Mouse (Mus musculus): ENCODE data around the gene Mbd3.

Mbd3 gene

DNA sequence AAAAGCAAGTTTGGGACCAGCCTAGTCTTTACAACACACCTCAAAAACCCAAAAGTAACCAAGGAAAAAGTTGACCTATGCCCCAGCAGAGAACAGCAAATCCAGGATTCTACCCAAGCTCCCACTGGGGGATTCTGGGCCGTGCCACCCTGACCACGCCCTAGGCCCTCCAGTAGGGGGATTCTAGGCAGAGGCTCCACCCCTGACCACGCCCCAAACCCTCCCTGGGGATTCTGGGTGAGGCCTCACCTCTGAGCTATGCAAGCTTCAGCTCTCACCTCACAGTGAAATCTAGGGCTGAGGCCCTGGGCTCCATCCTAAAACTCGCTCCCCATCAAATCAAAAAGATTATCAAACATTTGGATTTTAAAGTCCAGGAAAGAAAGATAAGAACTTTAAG, 24.2 kb upstream of the Mbd3 start:
- DNase-seq (ENCODE audit: low spot score): no peak

DNA sequence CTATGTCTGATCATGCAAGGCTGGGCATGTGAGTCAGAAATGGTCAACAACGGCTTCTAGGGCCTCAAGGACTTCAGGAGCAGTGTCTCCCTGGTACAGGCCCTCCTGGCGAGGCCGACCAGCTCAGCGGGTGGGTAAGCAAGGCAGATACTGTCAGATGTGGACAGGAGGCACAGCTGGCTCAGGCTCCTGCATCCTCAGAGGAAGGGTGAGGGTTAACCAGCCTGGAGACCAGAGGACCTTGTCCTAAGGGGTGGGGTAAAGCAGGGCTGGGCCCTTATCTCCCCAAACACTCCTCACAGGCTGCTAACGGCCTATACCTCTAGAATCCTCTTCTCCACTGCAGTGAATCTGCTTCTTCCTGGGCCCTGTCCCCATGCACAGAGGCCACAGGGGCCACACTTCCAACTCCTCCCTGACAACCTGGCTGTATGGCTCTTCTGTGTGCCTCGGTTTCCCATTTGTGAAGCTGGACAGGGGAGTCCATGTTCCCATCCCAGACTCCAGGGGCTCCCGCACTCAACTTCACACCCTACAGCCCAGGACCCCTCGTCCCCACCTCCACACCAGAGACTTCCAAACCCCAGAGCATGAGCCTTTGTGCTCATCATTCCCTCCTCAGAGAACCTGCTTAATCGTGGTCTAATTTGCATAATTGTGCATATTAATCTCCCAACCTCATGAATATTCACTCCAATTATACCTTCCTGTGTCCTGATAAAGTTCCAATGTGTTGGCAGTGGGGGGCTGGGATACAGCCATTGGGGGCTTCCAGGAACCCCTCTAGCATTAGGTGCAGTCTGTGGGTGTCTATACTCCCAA, 22.5 kb upstream of the Mbd3 start:
- DNase-seq (ENCODE audit: low spot score): no peak

DNA sequence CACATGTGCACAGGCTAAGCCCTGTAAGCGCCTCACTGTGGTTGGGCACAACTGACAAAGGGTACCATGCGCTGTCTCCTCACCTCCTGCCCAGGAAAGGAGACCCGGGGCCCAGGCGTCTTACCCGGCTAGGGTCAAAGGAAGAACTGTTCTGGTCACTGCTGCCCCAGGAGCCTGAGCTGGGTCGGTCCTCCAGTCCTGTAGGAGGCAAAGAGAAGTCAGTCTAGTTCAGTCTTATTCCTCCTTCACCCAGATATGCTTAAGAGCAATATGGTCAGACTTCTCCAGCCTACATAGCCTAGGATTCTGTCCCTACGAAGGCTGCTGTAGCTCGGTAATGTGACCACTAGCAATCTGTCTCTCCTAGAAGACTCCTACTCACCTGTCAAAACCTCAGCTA, 21.9 kb upstream of the Mbd3 start:
- no peak for DNase-seq (ENCODE audit: low spot score)

DNA sequence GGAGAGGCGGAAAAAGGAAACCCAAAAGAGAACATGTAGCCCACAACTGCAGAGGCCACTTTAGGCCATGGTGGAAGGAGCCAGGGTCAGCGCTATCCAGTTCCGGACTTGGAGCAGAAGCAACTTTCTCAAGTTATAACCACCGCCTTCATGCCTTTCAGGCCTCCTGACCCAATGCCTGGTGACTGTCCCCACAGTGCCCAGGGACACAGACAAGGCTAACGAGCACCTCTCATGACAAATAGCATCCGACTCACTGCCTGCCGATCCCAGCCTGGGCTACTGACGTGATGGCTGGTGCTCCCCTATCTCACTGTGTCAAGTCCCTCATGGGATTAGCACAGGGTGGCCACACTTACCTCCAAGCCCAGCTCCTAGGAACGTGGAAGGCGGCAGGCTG, 21.4 kb upstream of the Mbd3 start:
- DNase-seq (ENCODE audit: low spot score): no peak

DNA sequence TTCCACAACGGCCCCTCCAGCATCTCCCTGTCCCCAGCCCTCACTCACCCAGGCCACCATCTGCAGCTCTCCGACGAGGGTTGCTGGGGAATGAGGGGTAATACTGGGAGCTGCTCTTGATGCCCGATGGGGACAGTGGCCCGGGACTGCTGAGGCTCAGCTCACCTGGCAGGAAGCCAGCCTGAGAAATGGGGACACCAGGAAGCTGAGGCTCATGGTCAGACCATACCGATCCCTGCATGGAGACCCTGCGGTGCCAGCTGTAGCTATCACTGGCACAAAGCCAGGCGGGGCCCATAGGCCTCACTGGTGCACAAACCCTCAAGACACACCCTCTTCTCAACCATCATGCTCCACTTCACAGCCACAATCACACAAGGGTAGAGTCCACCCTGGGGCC, 20.1 kb upstream of the Mbd3 start:
- no peak for DNase-seq (ENCODE audit: low spot score)

DNA sequence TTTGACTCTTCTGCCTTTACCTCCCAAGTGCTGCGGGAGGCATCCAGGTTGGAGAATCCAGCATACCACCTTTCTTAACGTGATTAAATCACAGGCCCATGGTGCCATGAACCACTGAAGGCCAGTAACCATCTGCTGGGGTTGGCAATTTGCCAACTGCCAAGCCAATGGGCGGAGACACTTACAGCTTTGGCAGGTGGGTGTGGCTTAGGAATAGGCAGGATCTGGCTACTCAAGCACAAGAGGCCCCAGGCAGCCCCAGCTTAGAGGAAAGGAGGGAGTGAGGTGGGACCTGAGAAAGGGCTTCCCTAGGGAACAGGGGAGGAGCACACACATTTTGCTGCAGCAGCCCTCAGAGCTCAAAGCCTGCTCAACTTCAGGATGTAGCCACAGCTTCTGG, 19.0 kb upstream of the Mbd3 start:
- DNase-seq (ENCODE audit: low spot score): no peak

DNA sequence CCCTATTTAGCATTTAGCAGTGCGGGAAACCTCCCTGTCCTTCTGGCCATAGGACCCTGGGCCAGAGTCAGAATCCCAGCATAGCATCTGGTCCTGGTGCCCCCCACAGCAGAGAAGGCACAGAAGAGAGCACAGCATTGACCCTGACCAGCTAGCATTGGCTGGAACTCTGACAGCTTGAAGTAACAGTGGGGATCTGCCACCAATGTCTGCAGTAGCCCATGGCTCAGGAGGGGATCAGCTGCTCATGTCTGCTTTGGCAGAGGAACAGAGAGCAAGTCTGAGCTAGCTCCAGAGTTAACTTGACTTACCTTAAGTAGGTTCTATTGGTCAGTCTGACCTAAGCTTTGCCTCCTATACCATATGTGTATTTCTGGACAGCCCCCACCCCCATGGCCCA, 18.5 kb upstream of the Mbd3 start:
- no peak for DNase-seq (ENCODE audit: low spot score)

DNA sequence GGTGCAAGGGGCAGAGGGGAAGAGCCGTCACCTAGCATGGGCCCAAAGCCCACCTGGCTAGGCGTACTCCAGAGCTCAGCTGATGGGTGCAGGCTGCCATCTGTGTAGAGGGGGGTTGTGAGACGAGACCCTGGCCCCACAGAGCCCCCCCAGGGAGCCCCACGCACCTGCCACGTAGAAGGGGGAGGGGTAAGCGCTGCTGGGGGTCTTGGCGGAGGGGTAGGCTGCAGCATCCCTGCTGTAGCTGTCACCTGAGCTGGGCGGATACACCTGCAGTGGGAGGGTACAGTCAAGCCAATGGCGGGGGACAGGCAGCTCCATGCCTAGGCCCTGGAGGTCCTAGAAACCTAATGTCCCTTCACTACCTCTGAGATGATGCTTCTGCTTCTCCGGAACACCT, 18.0 kb upstream of the Mbd3 start:
- no peak for DNase-seq (ENCODE audit: low spot score)

DNA sequence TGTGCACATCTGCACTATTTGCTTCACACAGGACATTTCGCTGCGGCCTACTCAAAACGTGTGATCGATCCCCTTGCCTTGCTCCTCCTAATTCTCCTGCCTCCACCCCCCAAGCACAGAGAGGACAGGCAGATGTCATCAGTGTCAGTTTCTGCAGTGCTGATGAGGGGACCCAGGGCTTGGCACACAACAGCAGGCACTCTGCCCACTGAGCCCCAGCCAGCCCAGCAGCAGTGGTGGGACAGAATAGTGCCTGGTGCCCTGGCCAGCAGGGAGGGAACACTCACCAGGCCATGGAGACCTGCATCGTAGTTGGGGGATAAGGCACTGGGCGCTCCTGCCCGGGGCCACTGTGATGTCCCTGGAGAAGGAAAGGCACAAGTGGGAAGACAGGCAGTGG, 16.2 kb upstream of the Mbd3 start:
- DNase-seq (ENCODE audit: low spot score): no peak

DNA sequence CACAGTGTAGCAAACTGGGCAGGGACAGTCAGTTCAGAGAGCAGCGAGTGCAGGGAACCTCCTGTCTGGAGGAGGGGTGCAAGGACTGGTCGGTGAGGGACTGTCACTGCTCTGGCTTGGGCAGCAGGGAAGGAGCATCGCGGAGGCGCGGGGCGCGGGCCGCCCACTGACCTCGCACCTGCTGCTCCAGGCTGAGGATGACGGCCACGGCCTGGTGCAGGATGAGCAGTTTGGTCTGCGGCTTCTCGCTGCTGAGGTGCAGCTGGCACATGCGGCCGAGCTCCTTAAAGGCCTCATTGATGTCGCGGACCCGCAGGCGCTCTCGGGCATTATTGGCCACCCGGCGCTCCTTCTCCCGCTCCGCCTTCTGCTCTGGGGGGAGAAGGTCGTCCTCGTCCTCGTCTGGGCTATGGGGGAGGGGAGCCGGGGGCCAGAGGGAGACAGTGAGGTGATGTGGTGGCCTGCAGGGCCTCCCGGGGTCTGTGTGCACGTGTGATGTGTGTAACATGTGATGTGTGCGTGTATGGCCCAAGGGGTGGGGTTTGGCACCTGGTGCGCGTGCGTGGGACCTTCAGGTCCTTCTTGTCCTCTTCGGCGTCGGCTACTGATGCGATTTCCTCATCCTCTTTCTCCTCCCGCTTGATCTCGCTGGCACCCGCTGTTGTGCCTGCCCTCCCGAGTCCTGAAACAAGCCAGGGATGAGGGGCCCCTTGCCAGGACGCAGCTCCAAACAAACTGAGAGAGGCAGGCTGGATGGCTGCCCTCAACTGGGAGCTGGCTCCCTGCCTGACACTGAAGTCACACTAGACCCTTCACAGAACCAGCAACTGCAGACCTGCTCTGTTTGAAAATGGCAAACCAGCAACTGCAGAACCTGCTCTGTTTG, 13.5 kb upstream of the Mbd3 start:
- DNase-seq (ENCODE audit: low spot score): no peak

DNA sequence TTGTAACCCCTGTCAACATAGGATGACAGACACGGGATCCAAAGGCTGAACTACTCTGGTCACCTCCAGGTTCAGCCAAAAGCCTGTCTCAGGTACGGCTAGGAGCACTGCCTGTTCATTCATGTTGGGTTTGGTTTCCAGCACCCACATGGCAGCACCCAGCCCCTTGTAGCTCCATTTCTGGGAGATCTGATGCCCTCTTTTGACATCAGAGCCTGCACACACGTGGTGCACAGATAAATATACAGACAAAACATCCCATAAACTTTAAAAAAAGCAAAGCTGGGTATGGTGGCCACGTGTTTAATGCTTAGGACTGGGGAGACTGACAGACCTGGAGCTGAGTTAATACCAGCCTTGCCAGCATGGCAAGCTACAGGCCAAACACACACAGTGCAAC, 8.6 kb upstream of the Mbd3 start:
- DNase-seq (ENCODE audit: low spot score): no peak

DNA sequence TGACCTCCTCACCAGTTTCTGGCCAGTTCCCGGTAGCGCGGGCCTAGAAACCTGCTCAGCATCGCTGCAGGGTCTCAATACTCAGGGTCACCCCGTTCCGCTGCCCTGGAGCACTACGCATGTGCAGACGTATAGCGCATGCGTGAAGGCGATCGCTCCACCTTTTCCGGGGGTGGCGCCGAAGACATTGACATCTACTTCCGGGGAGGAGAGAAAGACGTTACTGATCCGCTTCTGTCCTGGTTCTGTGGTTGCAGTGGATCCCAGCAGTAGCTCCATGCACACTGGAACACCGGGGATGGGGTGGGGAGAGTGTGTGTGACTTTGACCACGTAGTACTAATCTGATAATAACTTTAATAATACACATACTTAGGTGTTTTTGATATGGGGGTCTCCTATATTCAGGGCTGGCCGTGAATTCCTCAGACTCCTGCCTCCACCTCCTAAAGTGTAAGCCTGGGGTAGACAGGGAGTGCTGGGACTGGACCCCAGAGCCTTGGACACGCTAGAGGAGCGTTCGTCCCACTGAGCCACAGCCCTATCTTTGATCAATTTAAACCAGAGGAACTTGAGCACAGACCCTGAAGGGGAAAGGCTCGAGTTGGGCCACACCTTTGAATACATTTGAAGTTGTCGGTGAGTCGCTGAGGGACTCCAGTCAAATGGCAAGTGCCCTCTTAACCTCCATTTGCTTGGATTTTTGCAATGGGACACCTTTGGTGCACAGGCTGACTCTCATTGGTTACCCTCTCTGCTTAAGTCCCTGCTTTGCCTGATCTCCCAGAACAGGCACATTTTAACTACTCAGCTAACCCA, 7.5 kb upstream of the Mbd3 start, which contains the start of gene Uqcr11:
TSS of gene Uqcr11 (minus strand) at position 147 of the 818 bp plus-strand sequence.
- DNase-seq (ENCODE audit: low spot score): peak; percentile 89

DNA sequence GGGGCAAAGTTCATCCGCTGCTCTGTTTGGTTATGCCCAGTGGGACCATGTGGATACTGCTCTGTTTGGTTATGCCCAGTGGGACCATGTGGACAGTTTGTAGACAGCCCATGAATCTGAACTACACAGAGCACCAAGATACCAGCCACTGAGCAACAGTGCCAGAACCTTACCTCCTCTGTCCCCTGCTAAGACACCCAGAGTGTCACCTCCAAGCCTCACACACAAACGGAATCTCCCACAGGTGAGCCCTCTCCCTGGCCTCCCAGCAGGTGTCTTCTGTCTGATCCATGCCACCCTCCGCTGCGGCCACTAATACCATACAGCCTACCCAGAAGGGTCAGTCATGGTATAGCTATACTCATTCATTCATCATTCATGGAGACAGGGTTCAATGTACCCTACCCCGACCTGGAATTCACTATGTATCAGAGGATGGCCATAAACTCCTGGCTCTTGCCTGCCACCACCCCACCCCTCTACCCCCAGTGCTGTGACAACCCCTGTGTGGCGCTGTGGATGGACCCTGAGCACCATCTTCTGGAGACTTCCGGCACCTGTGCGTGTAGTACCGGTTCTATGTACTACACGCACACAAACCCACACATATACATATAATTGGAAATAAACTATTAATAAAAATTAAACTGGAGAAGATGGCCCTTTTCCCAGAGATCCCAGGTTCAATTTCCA, 6.3 kb upstream of the Mbd3 start:
- DNase-seq (ENCODE audit: low spot score): peak; percentile 32

DNA sequence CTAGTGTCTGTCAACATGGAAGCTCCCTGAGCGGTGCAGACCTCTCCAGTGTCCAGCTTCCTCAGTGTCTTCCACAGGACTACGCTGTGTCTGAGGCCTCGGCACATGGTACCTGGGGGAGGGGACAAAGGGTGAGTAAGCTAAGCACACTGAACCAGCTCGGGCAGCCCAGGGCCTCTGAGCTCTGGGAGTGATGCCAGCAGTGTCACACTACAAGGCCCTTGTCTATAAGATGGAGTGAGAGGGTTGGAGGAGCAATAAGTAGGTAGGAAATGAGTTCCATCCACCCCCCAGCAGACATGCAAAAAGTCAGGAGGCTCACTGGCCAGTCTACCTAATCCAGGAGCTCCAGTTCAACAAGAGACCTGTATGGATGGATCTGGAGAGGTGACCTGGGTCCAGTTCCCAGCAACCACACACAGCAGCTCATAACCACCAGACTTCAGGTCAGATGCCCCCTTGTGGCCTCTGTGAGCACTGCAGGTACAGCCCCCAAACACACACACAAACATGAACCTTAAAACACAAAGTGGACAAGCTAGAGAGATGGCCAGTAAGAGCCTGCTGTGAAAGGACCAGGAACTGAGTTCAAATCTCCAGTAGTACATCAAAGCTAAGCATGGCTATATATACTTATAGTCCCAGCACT, 3.8 kb upstream of the Mbd3 start:
- DNase-seq (ENCODE audit: low spot score): peak; percentile 32

DNA sequence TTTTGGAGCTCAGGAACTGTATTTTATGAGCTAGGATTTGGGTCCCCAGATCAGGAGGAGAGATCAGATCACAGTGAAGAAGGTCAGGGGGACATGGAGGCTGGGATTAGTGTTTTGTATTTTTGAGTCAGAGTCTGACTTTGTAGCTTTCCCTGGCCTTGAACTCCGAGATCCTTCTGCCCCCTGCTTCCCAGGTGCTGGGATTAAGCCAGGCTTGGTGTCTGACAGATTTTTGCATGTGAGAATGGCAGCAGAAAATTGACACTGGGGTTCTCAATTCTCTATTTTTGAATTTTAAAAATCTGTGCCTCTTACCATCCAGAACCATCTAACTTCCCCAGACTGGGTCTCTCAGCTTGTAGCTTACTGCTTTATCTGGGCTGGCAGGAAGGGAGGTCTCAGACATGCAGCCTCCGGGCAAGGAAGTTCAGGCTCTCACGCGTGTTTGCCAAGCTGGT, 1.4 kb upstream of the Mbd3 start:
- DNase-seq (ENCODE audit: low spot score): no peak

DNA sequence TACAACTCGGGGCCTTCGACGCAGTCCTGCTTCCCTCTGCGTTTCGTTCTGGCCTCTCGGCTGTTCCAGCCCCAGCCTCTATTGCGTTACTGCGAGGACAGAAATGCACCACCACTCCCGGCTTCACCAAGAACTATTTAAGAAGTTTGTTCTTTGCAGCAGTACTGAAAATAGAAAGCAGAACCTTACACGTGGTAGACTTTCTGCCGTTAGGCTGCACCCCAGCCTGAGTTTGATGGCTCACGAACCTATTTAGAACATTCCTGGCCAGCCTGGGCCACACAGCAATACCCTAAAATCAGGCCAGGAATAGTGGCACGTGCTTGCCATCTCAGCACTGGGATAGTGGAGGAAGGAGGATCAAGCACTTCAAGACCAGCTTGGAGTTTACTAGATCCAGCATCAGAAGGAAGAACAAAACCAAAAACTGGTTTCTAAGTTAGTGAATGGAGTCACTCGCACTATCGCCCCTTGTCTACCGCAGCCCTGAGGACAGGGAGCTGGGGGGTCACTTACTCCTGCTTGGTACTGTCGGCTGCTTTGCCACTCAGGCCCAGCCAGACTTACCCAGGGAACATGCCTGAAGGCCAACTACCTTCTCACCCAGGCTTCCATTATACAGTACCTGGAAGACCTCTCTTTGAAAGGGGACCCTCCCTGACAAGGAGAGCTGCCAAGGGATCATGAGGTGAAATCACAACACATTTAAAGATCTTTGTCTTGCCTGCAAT, 788 bp upstream of the Mbd3 start:
- no peak for DNase-seq (ENCODE audit: low spot score)

DNA sequence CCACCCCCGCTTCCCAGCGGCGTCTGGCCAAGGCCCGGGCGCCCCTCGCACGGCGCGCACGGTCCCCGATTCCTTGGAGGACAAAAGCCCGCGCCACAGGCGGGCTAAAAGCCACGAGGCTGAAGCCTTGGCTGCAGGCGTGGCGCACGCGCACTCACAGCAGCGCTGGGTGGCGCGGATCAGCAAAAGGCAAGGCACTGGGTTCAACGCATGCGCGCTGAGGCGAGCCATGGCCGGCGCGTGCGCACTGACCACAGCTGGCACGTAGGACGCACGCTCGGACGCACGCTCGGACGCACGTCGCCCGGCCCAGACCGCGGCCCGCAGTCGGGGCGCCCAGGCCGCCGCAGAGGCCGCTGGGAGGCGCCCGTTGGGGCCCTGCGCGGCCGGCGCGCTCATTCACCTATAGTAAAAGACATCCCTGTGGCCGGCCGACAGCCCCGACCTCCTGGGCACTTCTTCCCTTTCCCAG, 595 bp downstream of the Mbd3 start:
- DNase-seq (ENCODE audit: low spot score): peak; percentile 97

DNA sequence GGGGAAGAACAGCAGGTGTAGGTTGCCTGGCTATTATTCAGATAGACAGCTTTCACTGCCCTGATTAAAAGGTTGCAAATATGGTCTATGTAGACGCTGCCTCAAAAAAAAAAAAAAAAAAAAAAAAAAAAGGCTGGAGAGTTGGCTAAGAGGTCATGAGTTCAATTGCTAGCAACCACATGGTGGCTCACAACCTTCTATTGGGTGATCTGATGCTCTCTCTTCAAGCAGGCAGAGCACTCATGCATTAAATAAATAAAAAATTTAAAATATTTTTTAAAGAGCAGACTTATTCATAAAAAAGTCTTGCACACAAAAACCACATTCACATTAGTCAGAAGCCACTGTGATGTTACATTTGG, 1.2 kb downstream of the Mbd3 start:
- DNase-seq (ENCODE audit: low spot score): no peak

DNA sequence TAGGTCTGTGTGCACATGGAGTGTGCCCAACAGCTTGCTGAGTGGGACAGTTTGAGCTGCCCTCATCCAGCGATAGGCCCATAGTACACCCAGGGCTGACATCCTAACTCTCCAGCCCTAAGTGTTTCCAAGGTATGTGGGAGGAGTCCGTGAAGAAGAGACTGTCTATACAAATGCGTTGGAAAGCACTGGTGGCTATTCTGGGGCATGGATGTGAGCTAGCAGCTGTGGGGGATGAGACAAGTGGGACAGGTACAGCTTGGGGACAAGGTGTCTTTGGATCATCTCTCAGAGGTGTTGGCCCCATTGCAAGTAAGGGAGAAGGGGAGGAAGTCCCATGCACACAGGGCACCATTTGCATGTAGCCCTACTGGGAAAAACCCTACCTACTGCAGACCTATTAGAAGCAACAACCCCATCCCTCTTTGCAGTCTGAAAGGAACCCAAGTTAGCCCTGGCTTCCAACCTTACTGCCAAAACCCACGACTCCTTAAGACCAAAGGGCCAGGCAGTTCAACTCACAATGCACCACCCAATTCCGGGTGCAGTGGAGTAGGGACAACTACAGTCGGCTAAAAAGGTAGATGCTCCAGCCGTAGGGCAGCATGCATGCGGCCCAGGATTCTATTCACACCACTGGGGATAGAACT, 1.7 kb downstream of the Mbd3 start:
- no peak for DNase-seq (ENCODE audit: low spot score)

Data from T-cell, adult 2 months (primary cell).